Mouse (Mus musculus) midbrain, embryonic 16.5 days (tissue): ENCODE results near the gene Unc13a. TPM values are rescaled to one million over a fixed set of nuclear protein-coding genes. Genes with fewer than 3 reads are reported as not detected.
A peak's percentile ranks its signal among the peaks of the same experiment; 100 is the strongest.

Experiments used
- ATAC-seq: fragments of 200-750 bp; cut with Nextera tagmentation; 2 replicates; pipeline ENCODE4 v1.8.0; 2017; ENCODE audit warnings: moderate TSS enrichment
- H3K27ac ChIP-seq: fragments of 300-500 bp; sonication (generic); 2 replicates; pipeline ENCODE4 v1.5.1; 2014; ENCODE audit warnings: mild to moderate bottlenecking, low read length, mixed read lengths
- H3K27me3 ChIP-seq: fragments of 300-500 bp; sonication (generic); 2 replicates; pipeline ENCODE4 v1.6.1; 2014; ENCODE audit warnings: low read depth, low read length, mixed read lengths; ENCODE audit not compliant: control insufficient read depth, insufficient read depth
- H3K36me3 ChIP-seq: fragments of 300-500 bp; sonication (generic); 2 replicates; pipeline ENCODE4 v1.6.1; 2014; ENCODE audit warnings: mild to moderate bottlenecking, low read length, moderate library complexity, mixed read lengths; ENCODE audit not compliant: control insufficient read depth, insufficient read depth
- H3K4me1 ChIP-seq: fragments of 300-500 bp; sonication (generic); 2 replicates; pipeline ENCODE4 v1.6.1; 2014; ENCODE audit warnings: mild to moderate bottlenecking, low read length, mixed read lengths; ENCODE audit not compliant: control insufficient read depth, insufficient read depth
- H3K4me2 ChIP-seq: fragments of 300-500 bp; sonication (generic); 2 replicates; pipeline ENCODE4 v1.6.1; 2014; ENCODE audit warnings: mild to moderate bottlenecking, low read length, mixed read lengths
- H3K4me3 ChIP-seq: fragments of 300-500 bp; sonication (generic); 2 replicates; pipeline ENCODE4 v1.5.1; 2014; ENCODE audit warnings: low read depth, mild to moderate bottlenecking, low read length, moderate library complexity, mixed read lengths
- H3K9ac ChIP-seq: fragments of 300-500 bp; sonication (generic); 2 replicates; pipeline ENCODE4 v1.6.1; 2014; ENCODE audit warnings: low read depth, low read length, mixed read lengths
- H3K9me3 ChIP-seq: fragments of 300-500 bp; sonication (generic); replicated peaks from 2 replicates; pipeline ENCODE4 v1.6.1; 2014; ENCODE audit warnings: mild to moderate bottlenecking, low read length, mixed read lengths; ENCODE audit not compliant: control insufficient read depth, poor library complexity, severe bottlenecking
- WGBS: fragments of 180-500 bp; shearing (Covaris S2); extraction: QIAGEN DNeasy Blood & Tissue Kit; methylation state at CpG from one replicate; pipeline ENCODE4 v1.1.7; 2014; 5-methylcytosine and 5-hydroxymethylcytosine counted together
- polyA plus RNA-seq: library from polyadenylated mRNA; unstranded; fragments of >200 nt; fragmentation: Nextera tagmentation; extraction: Ambion mirVana; gene quantifications from 2 replicates; pipeline ENCODE4 v1.2.1, GENCODE M21; 2015

Gene Unc13a
- polyA plus RNA-seq, 1 experiment from 2014 or later, result 23.5 TPM

DNA sequence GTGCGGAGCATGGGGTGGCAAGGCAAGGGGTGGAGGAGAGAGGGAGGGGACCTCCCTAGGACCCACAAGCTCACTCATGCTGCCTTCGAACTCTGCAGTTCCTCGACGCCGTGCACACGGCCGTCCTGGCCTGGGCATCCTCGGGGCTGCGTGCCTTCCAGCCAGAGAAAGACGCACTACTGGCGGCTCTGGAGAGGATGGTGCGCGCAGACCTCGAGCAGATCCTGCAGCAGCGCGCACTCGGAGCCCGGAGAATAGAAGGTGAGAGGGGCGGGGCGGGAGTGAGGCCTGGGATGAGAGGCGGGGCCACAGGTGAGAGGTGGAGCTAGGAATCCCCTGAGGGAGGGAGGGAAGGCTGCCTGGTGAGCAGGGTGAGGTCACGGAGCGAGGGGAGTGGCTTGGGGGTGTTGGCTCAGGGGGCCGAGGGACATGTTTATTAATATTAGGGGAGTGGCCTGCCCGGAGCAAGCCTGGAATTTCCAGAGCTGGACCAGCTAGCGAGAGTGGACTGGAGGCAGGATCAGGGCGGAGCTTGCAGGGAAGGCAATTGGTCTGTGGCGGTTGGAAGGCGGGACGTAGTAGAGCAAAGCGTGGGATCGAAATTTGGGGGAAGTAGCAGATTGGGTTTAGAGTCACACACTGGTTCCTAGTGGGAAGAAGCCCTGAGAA, 68.8 kb downstream of the Unc13a start:
- Histone ChIP-seq H3K27me3 (peaks cover 38% of the 10 kb centered on the region), H3K4me1 (peaks cover 9% of the 10 kb centered on the region; the same call in 1 of the 2 replicates), H3K36me3 (no peaks in the 10 kb centered on the region), H3K4me3 (peak overlapping the region; percentile 38), H3K27ac (peak overlapping the region; percentile 17; the same call in 1 of the 2 replicates), H3K9me3 (no peaks in the 10 kb centered on the region), H3K4me2 (peak overlapping the region; percentile 52), H3K9ac (peak overlapping the region; percentile 57)
- peak; percentile 76 for ATAC-seq
- WGBS, result under 1% methylated on average over 32 of the region's 32 CpGs

DNA sequence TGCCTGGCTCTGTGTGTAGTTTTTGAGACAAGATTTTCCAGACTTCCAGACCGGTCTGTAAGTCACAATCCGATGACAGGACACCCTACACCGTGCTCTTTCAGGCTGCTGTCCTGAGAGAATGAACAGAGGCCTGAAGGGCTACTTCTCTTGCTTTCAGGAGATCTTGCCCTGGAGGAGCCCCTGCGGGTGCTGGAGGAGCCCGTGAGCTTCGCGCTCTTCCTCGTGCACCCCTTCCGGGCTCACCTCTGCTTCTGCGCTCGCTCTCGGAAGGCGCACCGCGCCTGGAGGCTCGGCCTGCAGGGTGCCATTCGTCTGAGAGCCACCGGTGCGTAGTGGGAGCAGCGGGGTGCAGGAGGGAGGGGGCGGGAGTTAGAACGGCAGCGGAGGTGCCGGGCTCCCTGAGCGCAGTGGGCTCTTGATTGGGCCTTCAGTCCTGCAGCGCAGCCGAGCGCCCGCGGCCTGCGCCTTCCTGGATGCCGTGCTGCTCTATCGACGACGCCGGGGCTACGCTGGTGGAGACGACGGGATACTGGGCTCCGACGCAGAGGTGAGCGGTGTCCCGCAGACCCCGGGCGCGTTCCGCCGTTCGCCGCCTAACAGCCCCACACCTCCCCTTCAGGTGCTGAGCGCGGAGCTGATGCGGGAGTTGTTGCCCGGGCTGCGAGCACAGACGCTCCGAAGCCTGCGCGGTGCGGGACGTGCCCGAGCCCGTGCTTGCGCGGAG, 69.5 kb downstream of the Unc13a start:
- H3K9me3 ChIP-seq, result no peaks in the 10 kb centered on the region
- peak overlapping the region; percentile 57 for H3K9ac ChIP-seq
- 3% methylated on average over 65 of the region's 65 CpGs for WGBS
- H3K4me2 ChIP-seq, result peak overlapping the region; percentile 52
- H3K4me1 ChIP-seq, result peaks cover 9% of the 10 kb centered on the region; the same call in 1 of the 2 replicates
- peak overlapping the region; percentile 17; the same call in 1 of the 2 replicates for H3K27ac ChIP-seq
- peak overlapping the region; percentile 38 for H3K4me3 ChIP-seq
- ATAC-seq, result peak; percentile 1; the same call in 1 of the 2 replicates
- peaks cover 38% of the 10 kb centered on the region for H3K27me3 ChIP-seq
- H3K36me3 ChIP-seq, result no peaks in the 10 kb centered on the region

GRCm38 (mm10) chr8:71598841-71599240, 72.7 kb downstream of the Unc13a start:
- WGBS, result 91% methylated on average over 5 of the region's 5 CpGs
- Histone ChIP-seq H3K4me3 (no peak overlapping the region), H3K4me2 (no peak overlapping the region), H3K9me3 (no peaks in the 10 kb centered on the region), H3K9ac (no peak overlapping the region), H3K27ac (no peak overlapping the region), H3K4me1 (peaks cover 9% of the 10 kb centered on the region; the same call in 1 of the 2 replicates), H3K36me3 (no peaks in the 10 kb centered on the region), H3K27me3 (peaks cover 31% of the 10 kb centered on the region)
- no peak for ATAC-seq

DNA sequence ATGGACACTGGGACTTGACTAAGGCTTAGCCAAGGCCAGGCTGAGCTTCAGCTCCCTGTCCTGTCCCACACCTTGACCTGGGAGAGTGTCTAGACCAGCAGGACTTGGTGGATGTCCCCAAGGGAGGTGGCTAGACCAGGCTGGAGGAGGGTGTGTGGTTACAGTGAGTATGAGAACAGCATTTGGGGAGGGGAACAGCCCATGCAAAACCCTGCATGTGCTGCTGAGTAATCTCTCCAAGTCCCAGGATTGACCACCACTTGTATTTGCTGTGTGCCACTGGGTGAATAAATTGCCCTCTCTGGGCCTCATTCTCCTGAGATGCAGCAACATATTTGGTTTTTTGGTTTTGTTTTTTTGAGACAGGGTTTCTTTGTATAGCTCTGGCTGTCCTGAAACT, 73.2 kb downstream of the Unc13a start:
- H3K4me2 ChIP-seq, result no peak overlapping the region
- no peak overlapping the region for H3K4me3 ChIP-seq
- no peak for ATAC-seq
- peaks cover 13% of the 10 kb centered on the region; the same call in 1 of the 2 replicates for H3K4me1 ChIP-seq
- no peak overlapping the region for H3K9ac ChIP-seq
- H3K36me3 ChIP-seq, result no peaks in the 10 kb centered on the region
- H3K27ac ChIP-seq, result no peak overlapping the region
- H3K9me3 ChIP-seq, result no peaks in the 10 kb centered on the region
- peaks cover 28% of the 10 kb centered on the region for H3K27me3 ChIP-seq

DNA sequence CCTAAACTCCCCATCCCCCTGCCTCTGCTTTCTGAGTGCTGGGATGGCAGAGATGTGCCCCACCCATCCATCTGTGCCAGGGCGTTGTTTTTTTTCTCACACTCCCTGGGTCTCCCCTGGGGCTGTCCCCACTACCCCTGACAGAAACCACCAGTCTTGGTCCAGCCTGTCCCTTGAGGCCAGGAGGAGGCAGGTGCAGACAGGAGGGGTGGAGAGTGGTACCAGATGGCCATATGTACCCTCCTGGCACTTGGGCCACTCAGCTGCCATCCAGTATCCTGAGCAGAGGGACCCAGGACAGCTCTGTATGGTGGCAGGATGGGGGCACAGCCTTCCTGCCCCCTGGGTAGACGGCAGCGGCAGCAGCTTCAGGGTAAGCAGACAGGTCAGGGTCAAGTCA, 74.1 kb downstream of the Unc13a start, which contains the start of gene Fam129c:
TSS of gene Fam129c (plus strand) at position 198 of the 400 bp plus-strand sequence.
- H3K27ac ChIP-seq, result no peak within 1 kb of the TSS
- no peak within 1 kb of the TSS for H3K4me2 ChIP-seq
- no peak within 1 kb of the TSS for H3K9ac ChIP-seq
- 72% methylated on average over 3 of the region's 3 CpGs for WGBS
- H3K27me3 ChIP-seq, result peaks cover 19% of the 10 kb centered on the region
- H3K36me3 ChIP-seq, result no peaks in the 10 kb centered on the region
- no peaks in the 10 kb centered on the region for H3K9me3 ChIP-seq
- peaks cover 17% of the 10 kb centered on the region for H3K4me1 ChIP-seq
- ATAC-seq, result no peak
- H3K4me3 ChIP-seq, result no peak within 1 kb of the TSS

GRCm38 (mm10) chr8:71596798-71597197, 74.8 kb downstream of the Unc13a start:
- H3K4me3 ChIP-seq, result no peak overlapping the region
- H3K36me3 ChIP-seq, result no peaks in the 10 kb centered on the region
- H3K9me3 ChIP-seq, result no peaks in the 10 kb centered on the region
- H3K27me3 ChIP-seq, result peaks cover 12% of the 10 kb centered on the region
- no peak overlapping the region for H3K27ac ChIP-seq
- peaks cover 12% of the 10 kb centered on the region for H3K4me1 ChIP-seq
- no peak for ATAC-seq
- no peak overlapping the region for H3K4me2 ChIP-seq
- no peak overlapping the region for H3K9ac ChIP-seq
- 86% methylated on average over 4 of the region's 4 CpGs for WGBS

- 62% methylated on average over 6 of the region's 6 CpGs for WGBS
- no peak overlapping the region for H3K27ac ChIP-seq
- no peak overlapping the region for H3K4me2 ChIP-seq
- H3K4me3 ChIP-seq, result no peak overlapping the region
- H3K9me3 ChIP-seq, result no peaks in the 10 kb centered on the region
- peaks cover 12% of the 10 kb centered on the region for H3K4me1 ChIP-seq
- no peak overlapping the region for H3K9ac ChIP-seq
- no peaks in the 10 kb centered on the region for H3K36me3 ChIP-seq
- ATAC-seq, result no peak
- H3K27me3 ChIP-seq, result peaks cover 12% of the 10 kb centered on the region
Measured at GRCm38 (mm10) chr8:71596384-71596783, 75.2 kb downstream of the Unc13a start.

DNA sequence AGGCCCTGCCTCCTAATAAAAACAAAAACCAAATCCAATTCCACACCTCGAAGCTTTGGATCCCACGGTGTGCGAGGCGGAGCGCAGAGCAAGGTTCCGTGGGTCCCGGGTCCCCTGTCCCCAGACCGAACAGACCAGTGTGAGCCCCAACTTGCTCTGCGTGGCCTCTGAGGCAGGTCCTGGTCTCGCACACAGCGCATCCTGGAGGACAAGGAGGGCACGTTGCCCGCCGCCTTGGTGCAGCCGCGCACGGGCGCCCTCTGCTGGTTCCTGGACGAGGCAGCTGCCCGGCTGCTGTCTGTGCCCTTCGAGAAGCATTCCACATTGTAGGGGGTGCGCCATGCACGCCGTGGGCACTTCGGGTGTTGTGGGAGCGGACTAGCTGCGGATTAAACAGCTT, 75.7 kb downstream of the Unc13a start:
- Histone ChIP-seq H3K27ac (no peak overlapping the region), H3K36me3 (no peaks in the 10 kb centered on the region), H3K4me1 (peaks cover 16% of the 10 kb centered on the region), H3K9me3 (no peaks in the 10 kb centered on the region), H3K4me3 (no peak overlapping the region), H3K4me2 (peak overlapping the region; percentile 36; the same call in 1 of the 2 replicates), H3K9ac (no peak overlapping the region), H3K27me3 (peaks cover 11% of the 10 kb centered on the region)
- ATAC-seq, result 0 out of 2 replicates have a peak, but pooled peaks have one; percentile 2
- 9% methylated on average over 27 of the region's 27 CpGs for WGBS

DNA sequence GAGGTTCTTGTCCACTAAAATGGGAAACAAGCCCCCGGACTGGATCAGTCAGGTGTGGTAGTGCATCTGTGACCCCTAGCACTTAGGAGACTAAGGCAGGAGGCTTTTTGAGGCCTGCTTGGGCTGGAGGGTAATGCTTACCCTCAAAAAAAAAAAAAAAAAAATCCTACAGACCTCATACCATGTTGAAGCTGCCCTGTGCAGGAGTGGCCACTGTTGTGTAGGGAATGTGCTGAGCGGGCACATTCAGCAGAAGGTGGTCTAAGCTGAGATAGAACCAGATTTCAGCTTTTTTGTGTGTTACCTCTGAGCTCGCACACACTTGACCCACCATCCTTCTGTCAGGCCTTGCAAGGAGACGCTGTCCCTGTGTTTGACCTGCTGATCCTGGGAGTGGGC, 77.2 kb downstream of the Unc13a start:
- WGBS, result 90% methylated on average over 4 of the region's 4 CpGs
- no peak overlapping the region for H3K4me2 ChIP-seq
- no peak for ATAC-seq
- peaks cover 21% of the 10 kb centered on the region for H3K4me1 ChIP-seq
- no peaks in the 10 kb centered on the region for H3K9me3 ChIP-seq
- H3K4me3 ChIP-seq, result no peak overlapping the region
- no peaks in the 10 kb centered on the region for H3K27me3 ChIP-seq
- H3K9ac ChIP-seq, result no peak overlapping the region
- no peak overlapping the region for H3K27ac ChIP-seq
- H3K36me3 ChIP-seq, result no peaks in the 10 kb centered on the region
